Mouse (Mus musculus) bone marrow, adult 2 months (tissue): ENCODE results near the gene Mpped2.

Experiments used
- CTCF ChIP-seq: fragments of 200-500 bp; IDR thresholded peaks from 2 replicates; pipeline ENCODE4 v1.5.1; 2011; ENCODE audit warnings: low read length, control low read depth; ENCODE audit not compliant: control insufficient read depth, insufficient read depth
- POLR2A ChIP-seq: fragments of 200-500 bp; IDR thresholded peaks from 2 replicates; pipeline ENCODE4 v1.6.1; 2011; ENCODE audit warnings: low read depth, mild to moderate bottlenecking, control low read depth, low read length, borderline replicate concordance; ENCODE audit not compliant: control insufficient read depth

GRCm38 (mm10) chr2:106772643-106773042, 79.6 kb downstream of the Mpped2 start:
- no peak for TF ChIP-seq CTCF
- TF ChIP-seq POLR2A, result no peak
